Mouse (Mus musculus): ENCODE data around the gene Pde6h. TPM values are rescaled to one million over a fixed set of nuclear protein-coding genes. Genes with fewer than 3 reads are reported as not detected.

The Pde6h gene
- polyA plus RNA-seq, 1 experiment: not detected

DNA sequence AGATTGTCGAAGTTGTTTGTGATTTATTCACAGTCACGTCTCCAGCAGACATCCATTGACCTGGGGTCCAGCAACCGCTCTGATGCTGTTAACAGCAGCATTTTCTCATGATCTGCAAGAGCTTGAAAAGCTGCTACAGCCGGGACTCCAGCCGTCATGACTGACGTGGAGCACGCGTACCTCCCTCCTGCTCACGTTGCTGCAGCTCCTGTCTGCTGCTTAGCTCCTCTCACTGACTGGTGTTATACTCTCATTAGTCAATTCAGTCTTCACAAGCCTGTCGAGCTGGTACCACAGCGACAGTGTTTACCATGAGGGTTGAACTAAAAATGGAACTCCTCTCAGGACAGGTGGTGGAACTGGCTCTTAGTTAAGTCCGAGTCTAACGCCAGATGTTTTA is 62.4 kb downstream of the Pde6h start:
- no peak for TF ChIP-seq POLR2A (IDR thresholded peaks at IDR 0.05; ENCODE audit: low read depth, low read length)
- TF ChIP-seq CTCF (IDR thresholded peaks at IDR 0.05; ENCODE audit: borderline replicate concordance, insufficient read depth, low read length): no peak
- Histone ChIP-seq H3K27ac (ENCODE audit: insufficient read depth, low read length) (no peak overlapping the region), H3K4me1 (ENCODE audit: control insufficient read depth, insufficient read depth, low read length) (0 out of 2 replicates have a peak, but pooled peaks cover 10% of the 10 kb centered on the region), H3K4me3 (ENCODE audit: insufficient read depth, low read length) (no peak overlapping the region)

DNA sequence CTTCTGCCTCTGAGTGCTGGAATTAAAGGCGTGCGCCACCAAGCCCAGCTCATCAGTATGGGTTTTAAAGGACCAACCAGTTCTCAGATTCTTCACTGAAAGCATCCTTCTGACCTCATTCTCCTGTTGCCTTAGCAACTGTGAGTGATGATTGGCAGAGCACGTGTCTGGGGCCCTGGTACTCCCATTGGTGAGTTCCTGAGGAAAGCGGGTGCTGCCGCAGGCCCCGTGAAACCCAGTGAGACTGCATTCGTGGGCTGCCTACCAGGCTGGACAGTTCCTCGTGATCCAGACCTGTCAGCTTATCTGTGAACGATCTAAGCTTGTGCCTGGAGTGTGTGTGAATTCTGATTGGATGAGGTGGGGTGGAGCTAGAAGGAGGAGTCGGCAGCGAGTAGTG is 63.1 kb downstream of the Pde6h start:
- 0 out of 2 replicates have a peak, but pooled peaks cover 10% of the 10 kb centered on the region for H3K4me1 ChIP-seq (ENCODE audit: control insufficient read depth, insufficient read depth, low read length)
- TF ChIP-seq CTCF (IDR thresholded peaks at IDR 0.05; ENCODE audit: borderline replicate concordance, insufficient read depth, low read length) (no peak), POLR2A (IDR thresholded peaks at IDR 0.05; ENCODE audit: low read depth, low read length) (no peak)
- no peak overlapping the region for H3K4me3 ChIP-seq (ENCODE audit: insufficient read depth, low read length)
- no peak overlapping the region for H3K27ac ChIP-seq (ENCODE audit: insufficient read depth, low read length)

DNA sequence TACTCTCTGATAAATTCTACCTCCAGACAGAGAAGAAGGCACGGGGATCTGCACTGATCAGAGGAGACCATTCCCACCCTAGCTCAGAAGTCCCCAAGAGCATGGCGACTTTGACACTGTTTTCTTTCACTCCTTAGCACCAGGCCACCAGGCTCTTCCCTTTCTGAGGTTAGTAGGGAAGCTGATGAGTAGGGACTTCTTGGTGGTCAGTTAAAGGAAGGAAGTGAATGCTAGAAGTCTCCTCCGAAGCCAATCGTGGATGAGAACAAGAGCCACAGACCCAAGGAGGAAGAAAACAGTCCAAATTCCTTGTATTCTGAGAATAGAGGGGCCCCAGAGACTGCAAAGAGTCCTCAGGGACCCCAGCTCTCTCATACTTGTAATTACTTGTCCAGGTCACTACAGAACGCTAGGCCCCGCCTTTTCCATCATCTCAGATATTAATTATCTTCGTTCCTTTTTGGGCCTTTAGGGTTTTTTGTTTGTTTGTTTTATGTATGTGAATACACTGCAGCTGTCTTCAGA is 65.0 kb downstream of the Pde6h start:
- Histone ChIP-seq H3K4me1 (ENCODE audit: control insufficient read depth, insufficient read depth, low read length) (0 out of 2 replicates have a peak, but pooled peaks cover 10% of the 10 kb centered on the region), H3K27ac (ENCODE audit: insufficient read depth, low read length) (no peak overlapping the region)
- TF ChIP-seq CTCF (IDR thresholded peaks at IDR 0.05; ENCODE audit: borderline replicate concordance, insufficient read depth, low read length) (no peak), POLR2A (IDR thresholded peaks at IDR 0.05; ENCODE audit: low read depth, low read length) (no peak)

DNA sequence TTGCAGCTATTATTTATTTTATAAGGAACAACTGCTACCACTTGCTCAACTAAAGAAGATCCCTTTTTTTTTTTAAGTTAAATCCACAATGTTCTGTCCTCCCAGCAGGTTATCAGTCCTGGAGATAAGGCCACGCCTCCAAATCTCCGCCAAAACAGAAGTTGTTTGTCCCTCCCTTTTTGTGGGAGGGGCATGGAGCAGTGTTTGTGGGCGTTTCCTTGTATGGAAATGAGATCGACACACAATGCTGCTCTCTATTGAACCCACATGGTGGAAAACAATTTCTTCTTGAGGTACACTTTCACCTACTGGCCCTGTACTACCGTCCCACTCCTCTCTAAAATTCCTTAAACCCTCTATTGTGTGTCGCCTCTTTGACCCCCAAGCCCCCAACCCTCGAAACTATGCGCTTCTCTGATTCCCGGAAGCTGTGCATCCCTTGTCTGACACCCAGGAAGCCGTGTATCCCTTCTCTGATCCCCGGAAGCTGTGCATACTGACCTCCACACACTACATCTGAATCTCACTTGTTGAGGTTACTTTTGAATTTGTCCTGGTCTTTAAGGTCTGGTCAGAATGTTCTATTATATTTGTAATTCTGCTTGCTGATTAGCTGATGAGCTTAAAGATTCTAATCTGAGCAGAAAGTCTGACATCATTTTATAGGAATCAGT is 66.3 kb downstream of the Pde6h start:
- H3K27ac ChIP-seq (ENCODE audit: insufficient read depth, low read length): no peak overlapping the region
- no peak overlapping the region for H3K4me3 ChIP-seq (ENCODE audit: insufficient read depth, low read length)
- 0 out of 2 replicates have a peak, but pooled peaks cover 10% of the 10 kb centered on the region for H3K4me1 ChIP-seq (ENCODE audit: control insufficient read depth, insufficient read depth, low read length)
- TF ChIP-seq CTCF (IDR thresholded peaks at IDR 0.05; ENCODE audit: borderline replicate concordance, insufficient read depth, low read length): no peak
- no peak for TF ChIP-seq POLR2A (IDR thresholded peaks at IDR 0.05; ENCODE audit: low read depth, low read length)

More for the DNA sequence above, 65.0 kb downstream of the Pde6h start:
- no peak overlapping the region for H3K4me3 ChIP-seq (ENCODE audit: insufficient read depth, low read length)

DNA sequence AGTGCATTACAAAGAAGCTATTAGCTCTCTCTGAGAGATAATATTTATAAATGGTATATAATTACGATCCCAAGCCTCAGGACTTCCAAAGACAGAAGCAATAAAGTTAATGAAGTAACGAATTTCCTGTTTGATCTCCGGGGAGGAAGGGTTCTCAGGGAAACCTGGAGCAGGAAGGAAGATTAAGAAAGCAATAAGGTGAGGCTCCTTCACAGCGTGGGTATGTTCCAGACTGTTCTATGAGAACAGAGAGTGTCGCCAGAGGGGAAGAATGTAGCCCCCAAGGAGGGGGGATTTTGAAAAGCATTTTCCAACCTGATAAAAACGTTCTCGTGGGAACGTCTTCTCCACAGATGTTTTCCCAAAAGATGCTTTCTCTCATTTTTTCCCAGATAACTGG is 66.9 kb downstream of the Pde6h start:
- 0 out of 2 replicates have a peak, but pooled peaks cover 6% of the 10 kb centered on the region for H3K4me1 ChIP-seq (ENCODE audit: control insufficient read depth, insufficient read depth, low read length)
- no peak overlapping the region for H3K27ac ChIP-seq (ENCODE audit: insufficient read depth, low read length)
- TF ChIP-seq CTCF (IDR thresholded peaks at IDR 0.05; ENCODE audit: borderline replicate concordance, insufficient read depth, low read length) (no peak), POLR2A (IDR thresholded peaks at IDR 0.05; ENCODE audit: low read depth, low read length) (no peak)
- no peak overlapping the region for H3K4me3 ChIP-seq (ENCODE audit: insufficient read depth, low read length)

DNA sequence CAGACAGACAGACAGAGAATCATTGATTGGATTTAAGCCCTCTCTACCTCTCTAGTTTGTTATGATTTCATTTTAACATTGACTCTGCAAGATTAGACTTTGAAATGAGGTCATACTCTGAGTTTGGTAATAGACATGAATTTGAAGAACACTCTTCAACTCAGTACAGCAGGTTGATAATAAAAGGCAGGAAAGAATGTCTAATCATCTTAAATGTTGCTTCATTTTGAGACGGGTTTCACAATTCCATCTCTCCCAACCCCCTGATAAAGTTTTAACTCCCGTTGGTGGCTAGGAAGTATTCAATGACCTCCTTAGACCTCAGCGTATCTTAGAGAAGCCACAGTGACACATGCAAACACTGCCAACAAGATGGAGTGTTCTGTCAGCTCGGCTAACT is 69.9 kb downstream of the Pde6h start:
- Histone ChIP-seq H3K27ac (ENCODE audit: insufficient read depth, low read length) (no peak overlapping the region), H3K4me1 (ENCODE audit: control insufficient read depth, insufficient read depth, low read length) (no peaks in the 10 kb centered on the region), H3K4me3 (ENCODE audit: insufficient read depth, low read length) (no peak overlapping the region)
- TF ChIP-seq POLR2A (IDR thresholded peaks at IDR 0.05; ENCODE audit: low read depth, low read length) (no peak), CTCF (IDR thresholded peaks at IDR 0.05; ENCODE audit: borderline replicate concordance, insufficient read depth, low read length) (no peak)

DNA sequence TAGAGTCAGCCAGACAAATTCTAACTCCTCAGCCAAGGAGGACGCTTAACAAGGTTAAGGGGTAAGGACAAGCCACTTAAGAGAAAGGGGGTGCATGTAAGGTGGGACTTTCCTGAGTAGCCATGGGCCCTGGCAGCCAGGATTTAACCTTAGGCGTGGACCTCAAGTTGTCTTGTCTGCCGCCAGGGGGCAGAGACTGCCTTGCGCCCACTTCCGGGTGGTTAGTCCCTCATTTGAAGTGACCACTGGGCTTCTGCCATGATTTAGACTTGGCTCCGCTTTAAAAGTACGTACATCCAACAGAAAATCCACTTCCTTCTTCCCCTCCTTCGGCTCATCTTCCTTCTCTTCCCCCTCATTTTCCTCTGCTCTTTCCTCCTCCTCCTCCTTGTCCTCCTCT is 71.9 kb downstream of the Pde6h start:
- H3K4me3 ChIP-seq (ENCODE audit: insufficient read depth, low read length): no peak overlapping the region
- TF ChIP-seq POLR2A (IDR thresholded peaks at IDR 0.05; ENCODE audit: low read depth, low read length): no peak
- TF ChIP-seq CTCF (IDR thresholded peaks at IDR 0.05; ENCODE audit: borderline replicate concordance, insufficient read depth, low read length): no peak
- no peak overlapping the region for H3K27ac ChIP-seq (ENCODE audit: insufficient read depth, low read length)
- H3K4me1 ChIP-seq (ENCODE audit: control insufficient read depth, insufficient read depth, low read length): peaks cover 2% of the 10 kb centered on the region; the same call in 1 of the 2 replicates

DNA sequence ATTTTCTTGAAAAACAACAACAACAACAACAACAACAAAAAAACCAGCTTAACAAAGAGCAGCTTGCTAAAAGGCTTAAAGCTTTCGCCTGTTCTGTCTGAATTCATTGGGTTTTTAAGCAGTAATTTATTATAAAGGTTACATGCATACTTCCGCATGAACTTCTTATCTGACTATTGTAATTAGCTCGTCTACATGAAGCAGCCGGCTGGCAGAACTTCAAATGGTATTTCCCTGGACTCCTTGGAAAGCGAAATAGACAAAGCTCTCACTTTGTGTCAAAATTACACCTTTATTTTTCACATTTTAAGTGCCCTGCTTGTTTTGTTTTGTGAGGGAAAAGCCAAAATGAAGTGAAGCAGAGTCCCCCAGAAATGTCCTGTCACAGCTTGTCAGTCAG is 72.7 kb downstream of the Pde6h start:
- Histone ChIP-seq H3K4me1 (ENCODE audit: control insufficient read depth, insufficient read depth, low read length) (peaks cover 2% of the 10 kb centered on the region; the same call in 1 of the 2 replicates), H3K27ac (ENCODE audit: insufficient read depth, low read length) (no peak overlapping the region), H3K4me3 (ENCODE audit: insufficient read depth, low read length) (no peak overlapping the region)
- TF ChIP-seq CTCF (IDR thresholded peaks at IDR 0.05; ENCODE audit: borderline replicate concordance, insufficient read depth, low read length) (no peak), POLR2A (IDR thresholded peaks at IDR 0.05; ENCODE audit: low read depth, low read length) (no peak)

DNA sequence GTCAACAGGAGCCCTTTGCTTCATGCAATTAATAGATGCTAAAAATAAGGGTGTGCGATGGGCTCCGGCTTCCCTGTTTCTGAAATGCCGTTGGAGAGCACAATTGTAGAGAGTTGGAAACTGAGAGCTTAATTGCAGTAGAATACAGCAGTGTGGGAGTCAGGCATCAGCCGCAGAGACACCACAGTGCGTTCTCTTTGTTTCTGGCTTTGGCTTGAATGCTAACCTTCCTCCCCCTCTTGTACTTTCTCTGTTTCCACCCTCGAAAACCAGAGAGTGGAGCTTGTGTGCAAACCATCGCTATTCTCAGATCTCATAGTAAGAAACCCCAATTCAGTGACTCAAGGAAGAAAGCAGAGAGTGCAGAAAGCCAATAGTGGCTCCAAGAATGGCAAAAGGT is 74.5 kb downstream of the Pde6h start:
- no peak for TF ChIP-seq CTCF (IDR thresholded peaks at IDR 0.05; ENCODE audit: borderline replicate concordance, insufficient read depth, low read length)
- TF ChIP-seq POLR2A (IDR thresholded peaks at IDR 0.05; ENCODE audit: low read depth, low read length): no peak
- Histone ChIP-seq H3K4me1 (ENCODE audit: control insufficient read depth, insufficient read depth, low read length) (peaks cover 2% of the 10 kb centered on the region; the same call in 1 of the 2 replicates), H3K27ac (ENCODE audit: insufficient read depth, low read length) (no peak overlapping the region), H3K4me3 (ENCODE audit: insufficient read depth, low read length) (no peak overlapping the region)

DNA sequence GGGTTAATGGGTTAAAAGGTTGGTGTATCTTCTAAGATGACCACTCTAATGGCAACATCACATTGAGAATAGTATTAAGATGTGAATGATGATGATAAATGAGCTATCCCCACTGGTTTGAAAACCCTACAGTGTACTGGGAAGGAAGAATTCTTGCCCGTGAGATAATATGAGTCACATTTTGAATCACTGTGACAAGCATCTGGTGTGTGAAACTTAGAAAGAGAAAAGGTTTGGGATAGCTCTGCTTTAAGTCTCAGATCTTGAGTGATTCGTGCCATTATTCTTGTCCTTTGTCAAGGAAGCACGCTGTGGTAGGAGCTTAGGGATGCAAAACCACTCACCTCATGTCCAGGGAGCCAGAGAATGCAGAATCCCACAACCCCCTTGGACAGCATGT is 75.4 kb downstream of the Pde6h start:
- Histone ChIP-seq H3K27ac (ENCODE audit: insufficient read depth, low read length) (no peak overlapping the region), H3K4me1 (ENCODE audit: control insufficient read depth, insufficient read depth, low read length) (peaks cover 2% of the 10 kb centered on the region; the same call in 1 of the 2 replicates), H3K4me3 (ENCODE audit: insufficient read depth, low read length) (no peak overlapping the region)
- TF ChIP-seq POLR2A (IDR thresholded peaks at IDR 0.05; ENCODE audit: low read depth, low read length) (no peak), CTCF (IDR thresholded peaks at IDR 0.05; ENCODE audit: borderline replicate concordance, insufficient read depth, low read length) (no peak)
